Mouse (Mus musculus): ENCODE measurements around the gene Zfyve27.

DNA sequence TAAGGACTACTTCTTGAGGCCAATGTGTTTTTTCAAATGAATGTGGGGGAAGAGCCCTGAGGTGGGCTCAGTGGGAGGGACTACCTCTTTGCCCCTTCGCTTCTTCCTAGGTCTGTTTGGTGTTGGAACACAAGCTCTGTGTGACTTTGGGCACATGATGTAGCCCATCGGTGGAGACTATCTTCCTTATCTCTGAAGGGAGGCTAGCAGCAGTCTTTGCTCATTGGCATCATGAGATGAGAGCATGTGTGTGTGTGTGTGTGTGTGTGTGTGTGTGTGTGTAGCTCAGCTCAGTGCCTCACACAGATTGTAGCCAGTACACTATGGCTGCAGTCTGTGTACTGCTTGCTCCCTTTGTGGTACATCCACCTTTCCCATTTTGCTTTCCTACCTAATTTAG is 13.7 kb downstream of the Zfyve27 start:
- TF ChIP-seq CTCF (IDR thresholded peaks at IDR 0.05) (no peak), EP300 (IDR thresholded peaks at IDR 0.05) (no peak)
